Mouse (Mus musculus): ENCODE results near the gene Acap1. TPM values are rescaled to one million over a fixed set of nuclear protein-coding genes. Genes with fewer than 3 reads are reported as not detected.

Gene Acap1
- polyA plus RNA-seq, 1 experiment from 2014 or later: 19.9 TPM

- no peaks in the 10 kb centered on the region for H3K9me3 ChIP-seq (replicated peaks; ENCODE audit: control insufficient read depth, low read length)
- H3K27ac ChIP-seq (ENCODE audit: low read length): no peak overlapping the region
- H3K4me1 ChIP-seq (ENCODE audit: control insufficient read depth, insufficient read depth, low read length): no peaks in the 10 kb centered on the region; the same call in 1 of the 2 replicates
- no peak overlapping the region for H3K4me2 ChIP-seq (ENCODE audit: low read depth, low read length)
- H3K4me3 ChIP-seq (ENCODE audit: low read length): no peak overlapping the region
- ATAC-seq (replicated peaks; ENCODE audit: extremely low read depth, insufficient read depth, low FRiP score): no peak
- 90% methylated on average over 2 of the region's 2 CpGs for WGBS
- no peaks in the 10 kb centered on the region for H3K36me3 ChIP-seq (ENCODE audit: control insufficient read depth, insufficient read depth)
- H3K9ac ChIP-seq (ENCODE audit: low read length): no peak overlapping the region
- H3K27me3 ChIP-seq (ENCODE audit: control insufficient read depth, insufficient read depth, low read length): no peaks in the 10 kb centered on the region
These were observed 32.2 kb upstream of the Acap1 start for GRCm38 (mm10) chr11:69927501-69927900.

DNA sequence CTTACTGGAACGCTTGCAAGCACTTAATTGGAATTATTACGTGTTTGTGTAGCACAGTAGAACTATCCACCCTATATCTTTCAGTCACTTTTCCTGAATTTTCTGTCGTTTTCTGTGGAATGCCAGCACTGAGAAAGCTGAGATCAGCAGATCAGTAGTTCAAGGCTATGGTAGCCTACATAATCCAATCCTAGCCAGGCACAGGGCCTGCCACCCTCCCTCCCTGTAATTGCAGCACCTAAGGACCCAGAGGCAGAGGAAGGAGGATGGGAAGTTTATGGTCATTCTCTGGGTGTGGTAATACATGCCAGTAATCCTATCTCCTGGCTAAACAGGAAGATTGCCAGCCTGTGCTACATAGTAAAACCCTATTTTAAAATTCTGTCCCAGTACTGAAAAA, 27.5 kb upstream of the Acap1 start:
- Histone ChIP-seq H3K9me3 (replicated peaks; ENCODE audit: control insufficient read depth, low read length) (no peaks in the 10 kb centered on the region), H3K4me2 (ENCODE audit: low read depth, low read length) (peak overlapping the region; percentile 88; the same call in 1 of the 2 replicates), H3K9ac (ENCODE audit: low read length) (0 out of 2 replicates have a peak overlapping the region, but pooled peaks have one; percentile 2), H3K4me1 (ENCODE audit: control insufficient read depth, insufficient read depth, low read length) (peaks cover 18% of the 10 kb centered on the region), H3K36me3 (ENCODE audit: control insufficient read depth, insufficient read depth) (peaks cover 11% of the 10 kb centered on the region), H3K27ac (ENCODE audit: low read length) (peak overlapping the region; percentile 48; the same call in 1 of the 2 replicates), H3K27me3 (ENCODE audit: control insufficient read depth, insufficient read depth, low read length) (no peaks in the 10 kb centered on the region), H3K4me3 (ENCODE audit: low read length) (no peak overlapping the region)
- ATAC-seq (replicated peaks; ENCODE audit: extremely low read depth, insufficient read depth, low FRiP score): no peak
- WGBS: 69% methylated on average over 3 of the region's 3 CpGs

DNA sequence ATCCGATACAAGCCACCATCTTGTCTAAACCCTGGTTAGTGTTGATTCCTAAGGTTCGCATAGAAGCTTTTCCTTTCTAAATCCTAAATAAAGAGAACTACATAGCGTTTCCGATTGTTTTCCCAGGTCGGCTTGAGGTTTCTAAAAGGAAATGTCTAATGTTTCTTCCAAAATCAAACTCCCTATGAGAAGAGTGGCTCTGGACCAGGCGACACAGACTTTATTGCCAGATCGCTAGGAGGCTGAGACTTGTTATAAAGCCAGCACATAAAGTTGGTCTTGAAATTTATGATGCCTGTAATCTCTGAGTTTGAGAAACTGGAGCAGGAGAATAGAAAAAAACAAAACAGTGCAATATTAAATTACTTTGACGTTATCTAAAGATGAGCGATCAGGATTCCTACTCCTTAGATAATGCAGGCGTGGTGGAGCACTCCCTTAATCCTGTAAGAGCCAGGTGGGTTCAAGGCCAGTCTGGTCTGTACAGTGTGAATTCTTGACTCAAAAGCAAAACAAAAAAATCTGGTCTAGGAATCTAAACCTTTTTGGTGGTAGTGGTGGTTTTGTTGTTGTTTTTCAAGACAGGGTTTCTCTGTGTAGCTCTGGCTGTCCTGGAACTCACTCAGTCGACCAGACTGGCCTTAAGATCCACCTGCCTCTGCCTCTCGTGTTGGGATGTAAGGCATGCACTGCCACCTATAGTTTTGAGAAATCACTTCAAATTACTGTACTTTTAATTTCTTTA, 26.8 kb upstream of the Acap1 start:
- Histone ChIP-seq H3K4me1 (ENCODE audit: control insufficient read depth, insufficient read depth, low read length) (peaks cover 18% of the 10 kb centered on the region), H3K4me2 (ENCODE audit: low read depth, low read length) (peak overlapping the region; percentile 88), H3K36me3 (ENCODE audit: control insufficient read depth, insufficient read depth) (peaks cover 18% of the 10 kb centered on the region), H3K27ac (ENCODE audit: low read length) (peak overlapping the region; percentile 100), H3K9me3 (replicated peaks; ENCODE audit: control insufficient read depth, low read length) (no peaks in the 10 kb centered on the region), H3K4me3 (ENCODE audit: low read length) (peak overlapping the region; percentile 74), H3K27me3 (ENCODE audit: control insufficient read depth, insufficient read depth, low read length) (no peaks in the 10 kb centered on the region), H3K9ac (ENCODE audit: low read length) (peak overlapping the region; percentile 86)
- ATAC-seq (replicated peaks; ENCODE audit: extremely low read depth, insufficient read depth, low FRiP score): no peak
- WGBS: 4% methylated on average over 12 of the region's 12 CpGs

- Histone ChIP-seq H3K4me1 (ENCODE audit: control insufficient read depth, insufficient read depth, low read length) (peaks cover 18% of the 10 kb centered on the region), H3K9ac (ENCODE audit: low read length) (peak within 1 kb of the TSS; percentile 98), H3K4me2 (ENCODE audit: low read depth, low read length) (peak within 1 kb of the TSS; percentile 98), H3K4me3 (ENCODE audit: low read length) (peak within 1 kb of the TSS; percentile 91), H3K27ac (ENCODE audit: low read length) (peak within 1 kb of the TSS; percentile 100), H3K9me3 (replicated peaks; ENCODE audit: control insufficient read depth, low read length) (no peaks in the 10 kb centered on the region), H3K27me3 (ENCODE audit: control insufficient read depth, insufficient read depth, low read length) (no peaks in the 10 kb centered on the region), H3K36me3 (ENCODE audit: control insufficient read depth, insufficient read depth) (peaks cover 22% of the 10 kb centered on the region)
- WGBS: under 1% methylated on average over 78 of the region's 78 CpGs
- peak; percentile 96 for ATAC-seq (replicated peaks; ENCODE audit: extremely low read depth, insufficient read depth, low FRiP score)
These were observed 26.0 kb upstream of the Acap1 start, which contains the start of gene Eif5a for GRCm38 (mm10) chr11:69921114-69922011. Gene Eif5a (minus strand): TSS chr11:69921958.

DNA sequence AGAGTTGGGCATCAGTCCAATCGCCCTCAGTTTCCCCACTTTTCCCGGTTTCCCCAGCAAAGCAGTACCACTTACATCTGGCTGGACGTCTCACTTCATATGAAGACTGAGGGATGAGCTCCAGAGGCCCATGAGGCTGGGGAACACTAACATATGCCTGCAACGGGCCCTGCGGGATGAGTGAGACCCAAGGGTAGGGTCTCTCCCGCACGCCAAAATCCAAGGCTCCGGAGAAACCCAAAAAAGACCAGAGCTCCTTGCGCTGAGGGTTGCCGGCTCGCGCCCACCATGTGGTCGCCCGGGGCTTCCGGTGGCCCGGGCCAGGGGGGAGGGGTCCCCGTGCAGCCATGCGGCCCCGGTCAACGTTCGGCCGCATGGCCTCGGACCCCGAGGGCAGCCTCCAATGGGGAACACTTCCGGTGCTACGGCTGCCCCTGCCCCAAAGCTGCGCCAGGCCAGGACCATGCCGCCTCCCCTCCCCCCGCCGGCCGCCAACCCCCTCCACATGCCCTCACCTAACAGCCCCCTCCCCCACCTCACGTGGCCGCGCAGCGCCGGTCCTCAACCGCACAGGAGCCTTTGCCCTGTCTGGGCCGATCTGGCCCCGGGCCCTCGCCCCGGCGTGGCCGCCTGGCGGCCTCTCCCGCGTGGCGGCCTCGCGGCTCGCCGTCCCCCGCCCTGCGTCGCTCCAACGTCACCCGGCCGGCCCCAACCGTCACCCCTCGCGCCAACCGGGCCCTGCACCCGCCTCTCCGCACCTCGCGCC, 25.1 kb upstream of the Acap1 start:
- H3K4me3 ChIP-seq (ENCODE audit: low read length): peak overlapping the region; percentile 91
- under 1% methylated on average over 62 of the region's 65 CpGs for WGBS
- 0 out of 2 replicates have a peak, but pooled peaks have one; percentile 7 for ATAC-seq (replicated peaks; ENCODE audit: extremely low read depth, insufficient read depth, low FRiP score)
- peak overlapping the region; percentile 98 for H3K4me2 ChIP-seq (ENCODE audit: low read depth, low read length)
- H3K9me3 ChIP-seq (replicated peaks; ENCODE audit: control insufficient read depth, low read length): no peaks in the 10 kb centered on the region
- peak overlapping the region; percentile 98 for H3K9ac ChIP-seq (ENCODE audit: low read length)
- peaks cover 27% of the 10 kb centered on the region for H3K4me1 ChIP-seq (ENCODE audit: control insufficient read depth, insufficient read depth, low read length)
- H3K27ac ChIP-seq (ENCODE audit: low read length): peak overlapping the region; percentile 97
- H3K36me3 ChIP-seq (ENCODE audit: control insufficient read depth, insufficient read depth): peaks cover 31% of the 10 kb centered on the region
- no peaks in the 10 kb centered on the region for H3K27me3 ChIP-seq (ENCODE audit: control insufficient read depth, insufficient read depth, low read length)

DNA sequence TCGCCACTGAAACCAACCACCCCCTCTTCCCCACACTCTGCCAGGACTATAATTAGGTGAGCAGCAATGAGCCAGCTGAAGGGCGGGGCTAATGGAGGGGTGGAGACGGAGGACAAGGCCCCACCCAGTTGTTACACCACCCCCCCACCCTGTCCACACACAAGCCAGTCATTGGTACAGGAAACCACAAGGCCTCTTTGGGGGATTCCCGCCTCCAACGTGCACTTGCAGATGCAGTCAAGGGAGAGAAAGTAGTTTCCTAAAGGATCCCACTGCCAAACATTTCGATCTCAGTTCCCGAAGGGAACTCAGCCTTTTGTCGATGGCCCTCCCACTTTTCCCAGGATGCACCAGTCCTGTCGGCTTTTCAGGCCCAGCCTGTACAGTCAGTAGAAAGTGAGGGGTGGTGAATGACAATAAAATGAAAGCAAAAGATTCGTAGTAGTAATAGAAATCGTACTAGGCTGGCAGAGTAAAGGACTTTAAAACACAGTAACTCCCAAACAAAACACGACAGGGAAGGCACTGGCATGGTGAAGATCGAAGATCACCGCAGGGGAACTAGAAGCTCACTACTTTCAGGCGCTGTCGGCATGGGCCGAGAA, 24.4 kb upstream of the Acap1 start:
- under 1% methylated on average over 17 of the region's 17 CpGs for WGBS
- peak; percentile 11; the same call in 1 of the 2 replicates for ATAC-seq (replicated peaks; ENCODE audit: extremely low read depth, insufficient read depth, low FRiP score)
- H3K4me2 ChIP-seq (ENCODE audit: low read depth, low read length): peak overlapping the region; percentile 98
- peak overlapping the region; percentile 97 for H3K27ac ChIP-seq (ENCODE audit: low read length)
- H3K4me1 ChIP-seq (ENCODE audit: control insufficient read depth, insufficient read depth, low read length): peaks cover 34% of the 10 kb centered on the region
- H3K27me3 ChIP-seq (ENCODE audit: control insufficient read depth, insufficient read depth, low read length): no peaks in the 10 kb centered on the region
- no peaks in the 10 kb centered on the region for H3K9me3 ChIP-seq (replicated peaks; ENCODE audit: control insufficient read depth, low read length)
- peaks cover 32% of the 10 kb centered on the region for H3K36me3 ChIP-seq (ENCODE audit: control insufficient read depth, insufficient read depth)
- peak overlapping the region; percentile 98 for H3K9ac ChIP-seq (ENCODE audit: low read length)
- H3K4me3 ChIP-seq (ENCODE audit: low read length): peak overlapping the region; percentile 91

DNA sequence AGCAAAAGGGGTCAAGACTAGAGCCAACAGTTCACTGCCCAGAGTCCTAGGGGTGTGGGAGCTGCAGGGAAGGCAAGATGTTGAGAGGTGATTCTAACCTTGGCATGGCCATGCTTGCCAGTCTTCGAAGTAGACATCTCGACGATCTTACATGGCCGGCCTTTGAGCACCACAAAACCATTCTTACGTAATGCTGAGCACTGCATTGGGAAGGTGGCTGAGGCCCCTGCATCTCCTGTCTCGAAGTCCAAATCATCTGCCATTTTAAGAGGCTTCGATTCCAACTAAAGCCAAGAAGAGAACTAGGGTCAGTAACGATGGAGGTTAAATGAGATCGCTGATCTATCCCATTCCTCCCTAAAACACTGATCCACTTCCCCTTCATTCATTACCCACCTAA, 23.7 kb upstream of the Acap1 start:
- 77% methylated on average over 9 of the region's 9 CpGs for WGBS
- peaks cover 39% of the 10 kb centered on the region for H3K4me1 ChIP-seq (ENCODE audit: control insufficient read depth, insufficient read depth, low read length)

GRCm38 (mm10) chr11:69918118-69918517, 22.8 kb upstream of the Acap1 start:
- no peak overlapping the region for H3K9ac ChIP-seq (ENCODE audit: low read length)
- H3K4me2 ChIP-seq (ENCODE audit: low read depth, low read length): no peak overlapping the region
- 76% methylated on average over 5 of the region's 5 CpGs for WGBS
- no peaks in the 10 kb centered on the region for H3K9me3 ChIP-seq (replicated peaks; ENCODE audit: control insufficient read depth, low read length)
- H3K36me3 ChIP-seq (ENCODE audit: control insufficient read depth, insufficient read depth): peaks cover 33% of the 10 kb centered on the region
- H3K27me3 ChIP-seq (ENCODE audit: control insufficient read depth, insufficient read depth, low read length): no peaks in the 10 kb centered on the region
- H3K27ac ChIP-seq (ENCODE audit: low read length): no peak overlapping the region
- no peak overlapping the region for H3K4me3 ChIP-seq (ENCODE audit: low read length)
- no peak for ATAC-seq (replicated peaks; ENCODE audit: extremely low read depth, insufficient read depth, low FRiP score)
- peaks cover 43% of the 10 kb centered on the region for H3K4me1 ChIP-seq (ENCODE audit: control insufficient read depth, insufficient read depth, low read length)

More for the DNA sequence above, 23.7 kb upstream of the Acap1 start:
- Histone ChIP-seq H3K9ac (ENCODE audit: low read length) (peak overlapping the region; percentile 98), H3K4me2 (ENCODE audit: low read depth, low read length) (peak overlapping the region; percentile 98), H3K27me3 (ENCODE audit: control insufficient read depth, insufficient read depth, low read length) (no peaks in the 10 kb centered on the region), H3K27ac (ENCODE audit: low read length) (peak overlapping the region; percentile 97), H3K4me3 (ENCODE audit: low read length) (peak overlapping the region; percentile 91), H3K36me3 (ENCODE audit: control insufficient read depth, insufficient read depth) (peaks cover 32% of the 10 kb centered on the region), H3K9me3 (replicated peaks; ENCODE audit: control insufficient read depth, low read length) (no peaks in the 10 kb centered on the region)
- ATAC-seq (replicated peaks; ENCODE audit: extremely low read depth, insufficient read depth, low FRiP score): no peak

Data from heart, embryonic 16.5 days (tissue).